In genomic region chr4:141767353-141768036, GRCm38 (mm10) we compare ENCODE assay signal across 9 mouse cellular contexts. TPM values are rescaled to one million over a fixed set of nuclear protein-coding genes. Genes with fewer than 3 reads are reported as not detected.
DNase-seq lines count a peak whose midpoint lies in the region; ATAC-seq lines count a peak whose summit lies in the region.
"Had no signal": no experiment of that assay in that cellular context is flagged by ENCODE, and none has a peak within 500 bp of the region (broad histone marks: within the 10 kb centered on the region; RNA-seq: fewer than 3 reads in every experiment).

No protein-coding gene starts in this region.

- H3K4me2 ChIP-seq in hindbrain, embryonic 12.5 days (replicated peaks) = no peak overlapping the region
- no peak overlapping the region for H3K4me2 ChIP-seq in kidney, embryonic 16.5 days (replicated peaks; ENCODE audit: low read depth, low read length)

- H3K4me3 ChIP-seq in hindbrain, embryonic 12.5 days = no peak overlapping the region
- no peak overlapping the region for H3K4me3 ChIP-seq in hindbrain, embryonic 10.5 days
- no peak overlapping the region for H3K4me3 ChIP-seq in kidney, embryonic 16.5 days (ENCODE audit: low read length)

- peaks cover 4% of the 10 kb centered on the region for H3K4me1 ChIP-seq in hindbrain, embryonic 12.5 days
- no peaks in the 10 kb centered on the region for H3K4me1 ChIP-seq in hindbrain, embryonic 10.5 days (replicated peaks)
- peaks cover 9% of the 10 kb centered on the region for H3K4me1 ChIP-seq in kidney, embryonic 16.5 days (ENCODE audit: insufficient read depth, low read length)

- H3K36me3 ChIP-seq in hindbrain, embryonic 12.5 days = peaks cover 94% of the 10 kb centered on the region
- peaks cover 96% of the 10 kb centered on the region for H3K36me3 ChIP-seq in hindbrain, embryonic 10.5 days
- H3K36me3 ChIP-seq in kidney, embryonic 16.5 days (ENCODE audit: insufficient read depth, low read length) = peaks cover 70% of the 10 kb centered on the region

- H3K27me3 ChIP-seq in hindbrain, embryonic 12.5 days = no peaks in the 10 kb centered on the region
- no peaks in the 10 kb centered on the region for H3K27me3 ChIP-seq in hindbrain, embryonic 10.5 days (ENCODE audit: insufficient read depth, poor library complexity, severe bottlenecking)
- H3K27me3 ChIP-seq in kidney, embryonic 16.5 days (ENCODE audit: insufficient read depth, low read length) = no peaks in the 10 kb centered on the region
- H3K27me3 ChIP-seq: Patski had no signal

- ATAC-seq in hindbrain, embryonic 12.5 days (ENCODE audit: low FRiP score) = no peak
- ATAC-seq in erythroid progenitor cell, adult 5-6 weeks (replicated peaks; ENCODE audit: low FRiP score, poor library complexity, severe bottlenecking) = peak; percentile 92
- peak; percentile 62; the same call in 1 of the 2 replicates for ATAC-seq in kidney, embryonic 16.5 days (ENCODE audit: low FRiP score, low TSS enrichment)
- ATAC-seq: Patski had no signal

- H3K27ac ChIP-seq in hindbrain, embryonic 12.5 days = peak overlapping the region; percentile 75
- H3K27ac ChIP-seq in hindbrain, embryonic 10.5 days = no peak overlapping the region
- H3K27ac ChIP-seq in kidney, embryonic 16.5 days (ENCODE audit: low read length) = peak overlapping the region; percentile 85

- no peak for DNase-seq in hindbrain, embryonic 10.5 days (ENCODE audit: low spot score)
- DNase-seq in Muller cell, postnatal 12 days (ENCODE audit: inconsistent ontology term) = peak; percentile 85
- peak; percentile 42 to 77 for DNase-seq in lung, postnatal 4 days
- DNase-seq in natural killer cell, adult 2 months (ENCODE audit: low spot score in 2 of 2) = no peak
- DNase-seq in frontal cortex, postnatal 25 days (ENCODE audit: low spot score in 2 of 2) = no peak

- WGBS in hindbrain, embryonic 12.5 days = 71% methylated on average over 19 of the region's 19 CpGs
- WGBS in hindbrain, embryonic 10.5 days = 77% methylated on average over 19 of the region's 19 CpGs
- WGBS in kidney, embryonic 16.5 days = 74% methylated on average over 19 of the region's 19 CpGs

- H3K9me3 ChIP-seq in hindbrain, embryonic 12.5 days (replicated peaks) = no peaks in the 10 kb centered on the region
- no peaks in the 10 kb centered on the region for H3K9me3 ChIP-seq in hindbrain, embryonic 10.5 days
- H3K9me3 ChIP-seq in kidney, embryonic 16.5 days (ENCODE audit: low read length) = no peaks in the 10 kb centered on the region

- H3K9ac ChIP-seq in hindbrain, embryonic 12.5 days = no peak overlapping the region
- no peak overlapping the region for H3K9ac ChIP-seq in kidney, embryonic 16.5 days (replicated peaks; ENCODE audit: low read length)

RNA-seq across cellular contexts. Expression of gene Agmat, which starts 21.0 kb away (rescaled TPM):
- polyA plus RNA-seq in hindbrain, embryonic 12.5 days (2016; fragmentation: Nextera tagmentation; extraction: Ambion mirVana) = not detected in 2 replicates
- polyA plus RNA-seq in hindbrain, embryonic 10.5 days (2016; fragmentation: Nextera tagmentation; extraction: Ambion mirVana) = not detected in 2 replicates
- 1.3 TPM in 1 of 2 replicates, not detected in the other for total RNA-seq in erythroid progenitor cell, adult 5-6 weeks (2015; ENCODE audit: low replicate concordance)
- not detected in 2 replicates for total RNA-seq in erythroid progenitor cell, adult 5-6 weeks (2017; ENCODE audit: low replicate concordance)
- 1.7 and 2.0 TPM in 2 replicates for polyA plus RNA-seq in kidney, embryonic 16.5 days (2015; fragmentation: Nextera tagmentation; extraction: Ambion mirVana)
- polyA plus RNA-seq: Patski had no signal

RNA-seq across cellular contexts. Expression of gene Dnajc16, which starts 23.2 kb away (rescaled TPM):
- 6.3 and 7.2 TPM in 2 replicates for polyA plus RNA-seq in hindbrain, embryonic 12.5 days (2016; fragmentation: Nextera tagmentation; extraction: Ambion mirVana)
- polyA plus RNA-seq in hindbrain, embryonic 10.5 days (2016; fragmentation: Nextera tagmentation; extraction: Ambion mirVana) = 4.5 and 5.5 TPM in 2 replicates
- total RNA-seq in erythroid progenitor cell, adult 5-6 weeks (2015; ENCODE audit: low replicate concordance) = 16.2 and 25.2 TPM in 2 replicates
- 11.3 and 15.1 TPM in 2 replicates for total RNA-seq in erythroid progenitor cell, adult 5-6 weeks (2017; ENCODE audit: low replicate concordance)
- 5.4 and 5.8 TPM in 2 replicates for polyA plus RNA-seq in kidney, embryonic 16.5 days (2015; fragmentation: Nextera tagmentation; extraction: Ambion mirVana)

RNA-seq across cellular contexts. Expression of gene Casp9, which starts 25.9 kb away (rescaled TPM):
- polyA plus RNA-seq in hindbrain, embryonic 12.5 days (2016; fragmentation: Nextera tagmentation; extraction: Ambion mirVana) = 23.6 and 25.6 TPM in 2 replicates
- polyA plus RNA-seq in hindbrain, embryonic 10.5 days (2016; fragmentation: Nextera tagmentation; extraction: Ambion mirVana) = 25.5 and 27.0 TPM in 2 replicates
- total RNA-seq in erythroid progenitor cell, adult 5-6 weeks (2015; ENCODE audit: low replicate concordance) = 19.8 and 22.2 TPM in 2 replicates
- 10.4 and 19.3 TPM in 2 replicates for total RNA-seq in erythroid progenitor cell, adult 5-6 weeks (2017; ENCODE audit: low replicate concordance)
- 30.2 and 31.8 TPM in 2 replicates for polyA plus RNA-seq in kidney, embryonic 16.5 days (2015; fragmentation: Nextera tagmentation; extraction: Ambion mirVana)

RNA-seq across cellular contexts. Expression of gene Ddi2, which starts 44.3 kb away (rescaled TPM):
- polyA plus RNA-seq in hindbrain, embryonic 12.5 days (2016; fragmentation: Nextera tagmentation; extraction: Ambion mirVana) = 28.1 and 28.7 TPM in 2 replicates
- 20.8 and 28.4 TPM in 2 replicates for polyA plus RNA-seq in hindbrain, embryonic 10.5 days (2016; fragmentation: Nextera tagmentation; extraction: Ambion mirVana)
- 22.7 and 29.8 TPM in 2 replicates for total RNA-seq in erythroid progenitor cell, adult 5-6 weeks (2015; ENCODE audit: low replicate concordance)
- total RNA-seq in erythroid progenitor cell, adult 5-6 weeks (2017; ENCODE audit: low replicate concordance) = 35.1 and 37.0 TPM in 2 replicates
- 19.1 and 20.9 TPM in 2 replicates for polyA plus RNA-seq in kidney, embryonic 16.5 days (2015; fragmentation: Nextera tagmentation; extraction: Ambion mirVana)

RNA-seq across cellular contexts. Expression of gene Cela2a, which starts 58.5 kb away (rescaled TPM):
- polyA plus RNA-seq in hindbrain, embryonic 12.5 days (2016; fragmentation: Nextera tagmentation; extraction: Ambion mirVana) = not detected in 2 replicates
- not detected in 2 replicates for polyA plus RNA-seq in hindbrain, embryonic 10.5 days (2016; fragmentation: Nextera tagmentation; extraction: Ambion mirVana)
- total RNA-seq in erythroid progenitor cell, adult 5-6 weeks (2015; ENCODE audit: low replicate concordance) = not detected in 2 replicates
- not detected in 2 replicates for total RNA-seq in erythroid progenitor cell, adult 5-6 weeks (2017; ENCODE audit: low replicate concordance)
- 0.17 TPM in 1 of 2 replicates, not detected in the other for polyA plus RNA-seq in kidney, embryonic 16.5 days (2015; fragmentation: Nextera tagmentation; extraction: Ambion mirVana)
- polyA plus RNA-seq: Patski had no signal

Comparison
In these comparisons a context has a peak if more than half of its experiments do, and no peak if none do; other contexts are left out.
1. DNase-seq: peak in Muller cell, postnatal 12 days (single experiment) and lung, postnatal 4 days (2 of 2); none in hindbrain, embryonic 10.5 days (single experiment), natural killer cell, adult 2 months (0 of 2) and frontal cortex, postnatal 25 days (0 of 2).